Mouse (Mus musculus) MEL (cell line): ENCODE data around the gene 2010300C02Rik.

Experiments used
- E2F4 ChIP-seq: IDR thresholded peaks from 2 replicates; pipeline ENCODE4 v1.6.1; 2011; ENCODE audit warnings: low read depth, low read length, improper control_type of control experiment, borderline replicate concordance
- EP300 ChIP-seq, 2 experiments: IDR thresholded peaks; 2 replicates each; pipeline ENCODE4 v1.6.1; 2011; ENCODE audit warnings: improper control_type of control experiment in 2 of 2, low read length in 2 of 2, low read depth in 1 of 2, mild to moderate bottlenecking in 1 of 2
- POLR2A ChIP-seq, 2 experiments: IDR thresholded peaks; 2 replicates each; pipeline ENCODE4 v1.6.1; 2011 to 2012; ENCODE audit warnings: low read length in 2 of 2, mild to moderate bottlenecking in 2 of 2, control low read depth in 1 of 2, improper control_type of control experiment in 1 of 2, low read depth in 1 of 2, moderate library complexity in 1 of 2; ENCODE audit not compliant: control insufficient read depth in 1 of 2, insufficient read depth in 1 of 2, poor library complexity in 1 of 2
- USF2 ChIP-seq, 2 experiments: IDR thresholded peaks; 2 replicates each; pipeline ENCODE4 v1.6.1; 2011 to 2012; ENCODE audit warnings: improper control_type of control experiment in 2 of 2, low read length in 2 of 2, borderline replicate concordance in 1 of 2, inconsistent platforms in 1 of 2, low read depth in 1 of 2, mild to moderate bottlenecking in 1 of 2; ENCODE audit not compliant: insufficient read depth in 1 of 2

GRCm38 (mm10) chr1:37616569-37616968 is 103.3 kb downstream of the 2010300C02Rik start:
- TF ChIP-seq POLR2A (IDR thresholded peaks at IDR 0.05; ENCODE audit: control insufficient read depth in 1 of 2, insufficient read depth in 1 of 2, low read depth in 1 of 2, low read length in 2 of 2, poor library complexity in 1 of 2) (no peak), USF2 (IDR thresholded peaks at IDR 0.05; ENCODE audit: borderline replicate concordance in 1 of 2, insufficient read depth in 1 of 2, low read depth in 1 of 2, low read length in 2 of 2) (no peak), EP300 (IDR thresholded peaks at IDR 0.05; ENCODE audit: low read depth in 1 of 2, low read length in 2 of 2) (no peak), E2F4 (no peak)
